Mouse (Mus musculus) myocyte (in vitro differentiated cells): ENCODE results near the gene Hnrnpu.

Experiments used
- E2F4 ChIP-seq: IDR thresholded peaks from one replicate; pipeline ENCODE4 v1.6.1; 2011; ENCODE audit warnings: mild to moderate bottlenecking, control low read depth, moderate library complexity; ENCODE audit not compliant: insufficient read depth
- MYOG ChIP-seq, 3 experiments: IDR thresholded peaks; one replicate each; pipeline ENCODE4 v1.6.1; 2011; ENCODE audit warnings: control low read depth in 2 of 3, low read depth in 2 of 3, mild to moderate bottlenecking in 2 of 3; ENCODE audit not compliant: insufficient read length in 2 of 3, control insufficient read depth in 1 of 3, insufficient read depth in 1 of 3
- POLR2A ChIP-seq: IDR thresholded peaks from one replicate; pipeline ENCODE4 v1.6.1; 2011; ENCODE audit warnings: low read depth, mild to moderate bottlenecking, control low read depth, moderate library complexity; ENCODE audit not compliant: insufficient read length
- TCF12 ChIP-seq: IDR thresholded peaks from one replicate; pipeline ENCODE4 v1.6.1; 2011; ENCODE audit warnings: mild to moderate bottlenecking, control low read depth; ENCODE audit not compliant: poor library complexity, insufficient read depth, severe bottlenecking
- TCF3 ChIP-seq: IDR thresholded peaks from one replicate; pipeline ENCODE4 v1.6.1; 2011; ENCODE audit warnings: low read depth, control low read depth; ENCODE audit not compliant: insufficient read length
- USF1 ChIP-seq: IDR thresholded peaks from one replicate; pipeline ENCODE4 v1.6.1; 2011; ENCODE audit warnings: low read depth, mild to moderate bottlenecking, control low read depth, moderate library complexity

- TF ChIP-seq POLR2A (peak; percentile 23), MYOG (IDR thresholded peaks at IDR 0.05; ENCODE audit: control insufficient read depth in 1 of 3, insufficient read depth in 1 of 3, insufficient read length in 2 of 3, low read depth in 2 of 3) (no peak), E2F4 (no peak), TCF12 (no peak), USF1 (no peak), TCF3 (no peak)
Observed at GRCm38 (mm10) chr1:178320038-178320722, 17.4 kb downstream of the Hnrnpu start.
